In genomic region chr11:77802341-77802865, GRCm38 (mm10) we compare ENCODE assay signal across 8 mouse cellular contexts. TPM values are rescaled to one million over a fixed set of nuclear protein-coding genes. Genes with fewer than 3 reads are reported as not detected.
DNase-seq lines count a peak whose midpoint lies in the region; ATAC-seq and TF ChIP-seq lines count a peak whose summit lies in the region.

No protein-coding gene starts in this region.

- 45% methylated on average over 9 of the region's 9 CpGs for WGBS in liver, embryonic 13.5 days (ENCODE audit: insufficient replicate concordance)
- 5% methylated on average over 9 of the region's 9 CpGs for WGBS in spleen, adult 2 months

- peak overlapping the region; percentile 61 for H3K4me2 ChIP-seq in liver, embryonic 13.5 days

- ATAC-seq in liver, embryonic 13.5 days (ENCODE audit: low read depth): 0 out of 2 replicates have a peak, but pooled peaks have one; percentile 15

- TF ChIP-seq CTCF in spleen, adult 2 months (IDR thresholded peaks at IDR 0.05; ENCODE audit: extremely low read depth, insufficient read depth, insufficient read length, insufficient replicate concordance): no peak

- TF ChIP-seq POLR2A in spleen, adult 2 months (IDR thresholded peaks at IDR 0.05; ENCODE audit: low read depth, low read length): peak; percentile 42; the same call in 1 of the 2 replicates

- peak overlapping the region; percentile 70 for H3K27ac ChIP-seq in liver, embryonic 13.5 days
- H3K27ac ChIP-seq in spleen, adult 2 months (ENCODE audit: insufficient read depth, low read length): peak overlapping the region; percentile 88

- H3K4me1 ChIP-seq in liver, embryonic 13.5 days (replicated peaks): peaks cover 54% of the 10 kb centered on the region
- H3K4me1 ChIP-seq in spleen, adult 2 months (ENCODE audit: control insufficient read depth, insufficient read depth, insufficient read length): peaks cover 13% of the 10 kb centered on the region; the same call in 1 of the 2 replicates

- no peaks in the 10 kb centered on the region for H3K9me3 ChIP-seq in liver, embryonic 13.5 days (replicated peaks)

- no peaks in the 10 kb centered on the region for H3K27me3 ChIP-seq in liver, embryonic 13.5 days
- H3K27me3 ChIP-seq in spleen, adult 2 months (ENCODE audit: control insufficient read depth, insufficient read depth, low read length): no peaks in the 10 kb centered on the region

- H3K9ac ChIP-seq in liver, embryonic 13.5 days: peak overlapping the region; percentile 41; the same call in 1 of the 2 replicates

- DNase-seq in right cerebral cortex, postnatal 10 days (ENCODE audit: low spot score in 2 of 2): peak; percentile 63 to 67
- DNase-seq in right cerebral cortex, adult 2 months (ENCODE audit: low spot score in 2 of 2): no peak
- peak; percentile 65 to 78 for DNase-seq in heart, adult 9 months (ENCODE audit: low spot score in 2 of 2)
- DNase-seq in liver, embryonic 13.5 days: no peak
- peak in 1 of 2 experiments; percentile 82 for DNase-seq in spleen, adult 2 months (ENCODE audit: low read depth in 1 of 2, low spot score in 2 of 2)
- DNase-seq in left cerebral cortex, adult 11 months (ENCODE audit: low spot score): no peak
- no peak for DNase-seq in cerebellum, adult 18-20 months
- no peak for DNase-seq in cerebellum, adult 11-12 months

- H3K4me3 ChIP-seq in liver, embryonic 13.5 days (replicated peaks): no peak overlapping the region
- peak overlapping the region; percentile 72 for H3K4me3 ChIP-seq in spleen, adult 2 months (ENCODE audit: extremely low read depth, insufficient read depth, insufficient read length)

- H3K36me3 ChIP-seq in liver, embryonic 13.5 days: peaks cover 3% of the 10 kb centered on the region; the same call in 1 of the 2 replicates
- H3K36me3 ChIP-seq in spleen, adult 2 months (ENCODE audit: control insufficient read depth, insufficient read depth, low read length): no peaks in the 10 kb centered on the region

RNA-seq across cellular contexts. Expression of gene Gm10277, which starts 14.9 kb away (rescaled TPM):
- 0.57 and 0.78 TPM in 2 replicates for polyA plus RNA-seq in liver, embryonic 13.5 days (2015; fragmentation: Nextera tagmentation; extraction: Ambion mirVana)
- not detected in 2 replicates for polyA plus RNA-seq in spleen, adult 2 months (2012; rRNA removed)

RNA-seq across cellular contexts. Expression of gene Myo18a, which starts 39.4 kb away (rescaled TPM):
- 17.3 and 21.8 TPM in 2 replicates for polyA plus RNA-seq in liver, embryonic 13.5 days (2015; fragmentation: Nextera tagmentation; extraction: Ambion mirVana)
- 52.3 and 54.5 TPM in 2 replicates for polyA plus RNA-seq in spleen, adult 2 months (2012; rRNA removed)

Comparison
In these comparisons a context has a peak if more than half of its experiments do, and no peak if none do; other contexts are left out.
1. DNase-seq: peak in right cerebral cortex, postnatal 10 days (2 of 2) and heart, adult 9 months (2 of 2); none in right cerebral cortex, adult 2 months (0 of 2), liver, embryonic 13.5 days (single experiment), left cerebral cortex, adult 11 months (single experiment), cerebellum, adult 18-20 months (0 of 2) and cerebellum, adult 11-12 months (single experiment).